Mouse (Mus musculus) E14TG2a.4 (cell line): Measurements from ENCODE around the gene Stard3.

Experiments used
- H3K27me3 ChIP-seq: 2 replicates; pipeline ENCODE4 v1.6.1; 2014; ENCODE audit warnings: low read length, control low read depth; ENCODE audit not compliant: insufficient read depth
- H3K36me3 ChIP-seq: 2 replicates; pipeline ENCODE4 v1.6.1; 2014; ENCODE audit warnings: low read length, control low read depth; ENCODE audit not compliant: insufficient read depth
- H3K4me1 ChIP-seq: replicated peaks from 2 replicates; pipeline ENCODE4 v1.6.1; 2014; ENCODE audit warnings: low read depth, low read length, control low read depth
- H3K4me3 ChIP-seq: replicated peaks from 2 replicates; pipeline ENCODE4 v1.5.1; 2014; ENCODE audit warnings: mild to moderate bottlenecking, low read length
- H3K9me3 ChIP-seq: 2 replicates; pipeline ENCODE4 v1.6.1; 2014; ENCODE audit warnings: low read length, control low read depth
- CTCF ChIP-seq: conservative IDR thresholded peaks from 2 replicates; pipeline ENCODE4 v1.5.1; 2014; ENCODE audit warnings: low read length
- NANOG ChIP-seq: IDR thresholded peaks from 2 replicates; pipeline ENCODE4 v1.6.1; 2014; ENCODE audit warnings: borderline replicate concordance, low read length, mixed read lengths
- POU5F1 ChIP-seq: IDR thresholded peaks from 2 replicates; pipeline ENCODE4 v1.6.1; 2014; ENCODE audit warnings: low read length, borderline replicate concordance

Gene Stard3

GRCm38 (mm10) chr11:98339679-98340287, 18.4 kb upstream of the Stard3 start:
- H3K9me3 ChIP-seq = no peaks in the 10 kb centered on the region
- peak overlapping the region; percentile 80; the same call in 1 of the 2 replicates for H3K4me3 ChIP-seq
- no peak for TF ChIP-seq NANOG
- no peak for TF ChIP-seq CTCF
- TF ChIP-seq POU5F1 = no peak
- no peaks in the 10 kb centered on the region for H3K36me3 ChIP-seq
- peaks cover 90% of the 10 kb centered on the region for H3K27me3 ChIP-seq
- H3K4me1 ChIP-seq = peaks cover 46% of the 10 kb centered on the region

DNA sequence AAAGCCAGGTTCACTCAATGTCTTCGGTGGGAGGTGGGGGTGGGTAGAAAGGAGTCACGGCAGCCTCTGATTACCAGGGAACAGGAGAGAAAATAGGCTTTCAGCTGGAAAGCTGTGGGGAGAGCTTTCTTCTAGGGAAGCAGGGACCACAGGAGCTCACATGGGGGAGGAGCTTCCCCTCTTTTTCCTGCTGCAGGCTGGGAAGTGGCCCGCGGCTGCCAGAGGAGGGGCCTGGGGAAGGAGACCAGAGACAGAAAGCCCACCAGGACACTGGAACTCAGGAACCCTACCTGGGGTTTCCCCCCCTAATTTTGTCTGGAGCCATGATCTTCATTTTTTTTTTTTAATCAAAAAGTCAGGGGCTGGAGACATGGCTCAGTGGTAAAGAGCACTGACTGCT, 17.6 kb upstream of the Stard3 start:
- H3K4me1 ChIP-seq = peaks cover 41% of the 10 kb centered on the region
- TF ChIP-seq POU5F1 = no peak
- TF ChIP-seq NANOG = no peak
- TF ChIP-seq CTCF = no peak
- peaks cover 82% of the 10 kb centered on the region for H3K27me3 ChIP-seq
- no peaks in the 10 kb centered on the region for H3K9me3 ChIP-seq
- H3K36me3 ChIP-seq = no peaks in the 10 kb centered on the region
- no peak overlapping the region for H3K4me3 ChIP-seq

- H3K36me3 ChIP-seq = no peaks in the 10 kb centered on the region
- TF ChIP-seq NANOG = no peak
- H3K27me3 ChIP-seq = peaks cover 80% of the 10 kb centered on the region
- H3K9me3 ChIP-seq = no peaks in the 10 kb centered on the region
- H3K4me3 ChIP-seq = no peak overlapping the region
- peaks cover 41% of the 10 kb centered on the region for H3K4me1 ChIP-seq
Observed at GRCm38 (mm10) chr11:98341174-98341573, 17.0 kb upstream of the Stard3 start.

GRCm38 (mm10) chr11:98342000-98342945, 15.9 kb upstream of the Stard3 start:
- Histone ChIP-seq H3K36me3 (no peaks in the 10 kb centered on the region), H3K4me3 (peak overlapping the region; percentile 17; the same call in 1 of the 2 replicates), H3K27me3 (peaks cover 80% of the 10 kb centered on the region), H3K4me1 (peaks cover 44% of the 10 kb centered on the region), H3K9me3 (no peaks in the 10 kb centered on the region)
- TF ChIP-seq POU5F1 (no peak), NANOG (no peak), CTCF (peak; percentile 79)

DNA sequence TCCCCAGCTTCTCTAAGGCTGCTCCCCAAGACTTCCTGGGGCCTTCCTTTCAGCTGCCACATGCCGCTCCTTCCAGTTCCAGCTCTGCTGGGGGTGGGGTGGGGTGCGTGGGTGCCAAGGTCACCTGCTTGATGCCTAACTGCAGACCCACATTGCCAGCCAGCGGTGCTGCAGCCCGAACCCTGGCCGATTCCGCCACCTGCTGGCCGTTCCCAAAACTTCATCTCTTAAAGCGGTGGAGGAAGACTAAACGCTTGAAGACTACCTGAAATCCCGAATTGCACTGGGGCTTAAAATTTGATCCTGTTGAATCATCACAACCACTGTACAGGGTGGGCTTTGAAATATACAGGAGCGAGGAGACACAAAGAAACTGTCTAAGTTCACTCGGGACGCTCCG, 12.9 kb upstream of the Stard3 start:
- Histone ChIP-seq H3K36me3 (no peaks in the 10 kb centered on the region), H3K4me3 (no peak overlapping the region), H3K9me3 (no peaks in the 10 kb centered on the region), H3K27me3 (peaks cover 81% of the 10 kb centered on the region), H3K4me1 (peaks cover 46% of the 10 kb centered on the region)
- TF ChIP-seq CTCF (peak; percentile 69), POU5F1 (no peak)

GRCm38 (mm10) chr11:98346168-98346567, 12.0 kb upstream of the Stard3 start:
- H3K27me3 ChIP-seq = peaks cover 82% of the 10 kb centered on the region
- H3K4me1 ChIP-seq = peaks cover 50% of the 10 kb centered on the region
- H3K9me3 ChIP-seq = no peaks in the 10 kb centered on the region
- H3K36me3 ChIP-seq = no peaks in the 10 kb centered on the region
- no peak overlapping the region for H3K4me3 ChIP-seq
- TF ChIP-seq NANOG (no peak), POU5F1 (no peak), CTCF (no peak)

- no peak for TF ChIP-seq POU5F1
- TF ChIP-seq NANOG = no peak
- TF ChIP-seq CTCF = no peak
- no peaks in the 10 kb centered on the region for H3K9me3 ChIP-seq
- H3K4me3 ChIP-seq = peak overlapping the region; percentile 85; the same call in 1 of the 2 replicates
- H3K27me3 ChIP-seq = peaks cover 83% of the 10 kb centered on the region
- H3K36me3 ChIP-seq = no peaks in the 10 kb centered on the region
- peaks cover 53% of the 10 kb centered on the region for H3K4me1 ChIP-seq
Observed at GRCm38 (mm10) chr11:98347385-98348082, 10.6 kb upstream of the Stard3 start.

DNA sequence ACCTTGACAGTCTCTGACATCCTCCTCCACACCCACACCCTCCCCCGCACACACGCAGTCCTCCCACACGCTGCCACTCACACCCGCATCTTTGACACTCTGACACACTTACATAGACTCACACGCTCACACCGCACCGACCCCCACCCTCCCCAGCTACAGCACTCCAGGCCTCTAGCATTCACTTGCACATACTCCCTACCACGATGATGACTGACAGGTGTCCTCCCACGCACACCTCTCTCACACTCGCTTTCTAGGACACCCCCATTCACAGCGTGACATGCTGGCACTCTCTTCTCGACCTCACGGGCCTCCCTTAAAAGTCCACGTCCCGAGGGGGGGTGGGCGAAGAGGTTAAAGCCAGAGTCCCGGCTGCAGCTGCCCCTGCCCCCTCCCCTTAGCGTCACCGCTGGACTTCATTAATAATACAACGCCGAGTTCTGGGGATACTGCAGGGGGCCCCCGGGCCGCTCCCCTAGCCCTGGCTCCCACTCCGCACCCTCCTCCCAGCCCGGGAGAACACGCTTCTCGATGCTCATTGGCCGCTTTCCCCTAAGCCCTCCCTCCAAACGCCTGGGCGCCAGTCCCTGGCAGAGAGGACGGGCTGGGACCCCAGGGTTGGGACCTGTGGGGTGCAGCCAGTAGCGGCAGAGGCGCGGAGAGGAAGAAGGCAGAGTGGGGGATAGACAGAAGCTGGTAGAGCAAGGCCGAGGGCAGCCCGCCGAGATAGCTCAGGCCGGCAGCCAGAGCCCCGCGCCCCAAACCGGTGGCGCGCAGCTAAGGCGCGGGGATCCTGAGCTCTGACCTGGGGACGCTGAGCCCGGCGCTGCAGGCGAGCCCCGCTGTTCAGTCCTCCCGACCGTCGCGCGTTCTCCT, 9.8 kb upstream of the Stard3 start, which contains the start of gene Ppp1r1b:
Gene Ppp1r1b (plus strand): TSS at position 322 of the 879 bp plus-strand sequence.
- peaks cover 85% of the 10 kb centered on the region for H3K27me3 ChIP-seq
- no peak for TF ChIP-seq CTCF
- no peak for TF ChIP-seq POU5F1
- no peak for TF ChIP-seq NANOG

More for the DNA sequence above, 9.8 kb upstream of the Stard3 start, which contains the start of gene Ppp1r1b:
- H3K4me3 ChIP-seq = peak within 1 kb of the TSS; percentile 85
- H3K4me1 ChIP-seq = peaks cover 57% of the 10 kb centered on the region
- no peaks in the 10 kb centered on the region for H3K9me3 ChIP-seq
- H3K36me3 ChIP-seq = no peaks in the 10 kb centered on the region
